Mouse (Mus musculus) A20 (cell line): ENCODE data around the gene Gm32717.
"Not testable (repeated sequence)": the region's sequence is repeated elsewhere in the genome, so short reads cannot be mapped to it uniquely, and the experiment has no call there.

ENCODE experiments used
- DNase-seq: peaks from one replicate; pipeline ENCODE4 v3.0.0-alpha.2; 2011; ENCODE audit warnings: low read depth, low spot score

The Gm32717 gene

GRCm38 (mm10) chr10:118240680-118241079, at the start of gene Gm32717:
Gene Gm32717 (minus strand): TSS chr10:118240780.
- DNase-seq, result not testable (repeated sequence)

GRCm38 (mm10) chr10:118283016-118283415, 42.4 kb upstream of the Gm32717 start:
- DNase-seq, result not testable (repeated sequence)

- DNase-seq, result not testable (repeated sequence)
These were observed 42.0 kb upstream of the Gm32717 start for GRCm38 (mm10) chr10:118282565-118282964.

- DNase-seq, result not testable (repeated sequence)
These were observed 37.5 kb upstream of the Gm32717 start for GRCm38 (mm10) chr10:118278069-118278468.

- not testable (repeated sequence) for DNase-seq
These were observed 30.8 kb upstream of the Gm32717 start for GRCm38 (mm10) chr10:118271416-118271815.

- not testable (repeated sequence) for DNase-seq
These were observed 28.2 kb upstream of the Gm32717 start for GRCm38 (mm10) chr10:118268812-118269211.

- DNase-seq, result not testable (repeated sequence)
These were observed 17.8 kb upstream of the Gm32717 start, which contains the start of gene Gm32802 for GRCm38 (mm10) chr10:118258388-118258787. Gene Gm32802 (plus strand): TSS chr10:118258688.

- DNase-seq, result no peak
These were observed 10.3 kb upstream of the Gm32717 start for GRCm38 (mm10) chr10:118250852-118251295.

- not testable (repeated sequence) for DNase-seq
These were observed 8.5 kb upstream of the Gm32717 start for GRCm38 (mm10) chr10:118249006-118249595.

- DNase-seq, result not testable (repeated sequence)
These were observed 8.0 kb downstream of the Gm32717 start for GRCm38 (mm10) chr10:118232607-118233006.

GRCm38 (mm10) chr10:118227629-118228028, 13.0 kb downstream of the Gm32717 start:
- not testable (repeated sequence) for DNase-seq

GRCm38 (mm10) chr10:118215719-118216393, 24.7 kb downstream of the Gm32717 start:
- DNase-seq, result not testable (repeated sequence)

- DNase-seq, result no peak
These were observed 35.9 kb downstream of the Gm32717 start, which contains the start of gene Il22 for GRCm38 (mm10) chr10:118204642-118205041. Gene Il22 (plus strand): TSS chr10:118204942.

- DNase-seq, result not testable (repeated sequence)
These were observed 45.4 kb downstream of the Gm32717 start for GRCm38 (mm10) chr10:118195150-118195549.
